Mouse (Mus musculus) embryo, embryonic 11 days (tissue): ENCODE data around the gene Lrrc20.

Source experiments
- DNase-seq: peaks from one replicate; pipeline ENCODE4 v3.0.0-alpha.2; 2015

Gene Lrrc20

GRCm38 (mm10) chr10:61517296-61518071 is 41.9 kb downstream of the Lrrc20 start:
- DNase-seq, result no peak

GRCm38 (mm10) chr10:61518320-61518719 is 42.7 kb downstream of the Lrrc20 start:
- no peak for DNase-seq

DNA sequence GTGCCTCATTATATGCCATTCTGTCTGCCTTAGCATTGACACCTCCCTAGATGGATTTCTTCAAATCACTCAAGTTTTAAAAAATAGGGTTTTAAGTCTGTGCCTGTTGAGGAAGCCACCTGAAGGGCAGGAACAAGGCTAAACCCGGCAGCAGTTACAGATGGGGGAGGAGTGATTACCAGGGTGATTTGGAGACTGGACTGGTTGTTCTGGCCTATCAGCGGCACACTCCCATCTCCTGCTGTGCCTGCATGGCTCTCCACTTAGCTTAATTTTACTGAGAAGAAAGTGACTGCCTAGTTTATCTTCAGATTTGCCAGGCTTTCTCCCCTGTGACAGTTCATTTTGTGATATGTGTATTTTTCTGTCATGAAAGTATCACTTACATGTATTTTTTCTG is 43.9 kb downstream of the Lrrc20 start:
- no peak for DNase-seq

DNA sequence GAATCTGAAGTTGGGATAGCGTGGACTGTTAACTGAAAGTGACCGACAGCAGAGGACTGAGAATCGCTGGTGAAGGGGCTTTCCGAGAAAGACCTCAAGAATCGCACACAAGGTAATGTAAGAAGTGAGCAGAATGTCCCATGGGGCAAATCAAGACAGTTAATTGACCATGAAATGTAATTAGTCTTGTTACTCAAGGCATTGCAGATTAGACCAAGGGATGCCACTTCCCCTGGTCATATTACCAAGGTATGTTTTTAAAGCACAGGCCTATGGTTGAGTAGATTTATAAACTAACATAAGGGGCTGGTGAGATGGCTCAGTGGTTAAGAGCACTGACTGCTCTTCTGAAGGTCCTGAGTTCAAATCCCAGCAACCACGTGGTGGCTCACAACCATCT is 45.1 kb downstream of the Lrrc20 start:
- DNase-seq, result no peak

DNA sequence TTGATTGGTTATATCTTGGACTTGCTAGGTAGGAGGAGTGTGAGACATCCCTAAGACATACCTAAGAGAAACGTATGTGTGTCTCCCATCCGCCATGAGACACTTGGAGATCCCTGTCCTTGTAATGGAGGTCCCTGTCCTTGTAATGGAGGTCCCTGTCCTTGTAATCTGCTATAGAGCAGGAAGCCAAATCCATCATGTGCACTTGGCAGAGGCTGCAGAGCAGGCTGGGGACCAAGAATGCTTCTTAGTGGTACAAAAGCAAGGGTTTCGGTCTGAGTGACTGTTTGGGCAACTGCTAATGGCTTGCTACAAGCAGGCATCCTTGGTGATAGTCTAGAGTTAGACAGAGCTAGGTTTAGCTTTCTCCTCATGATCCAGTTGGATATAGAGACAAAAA is 55.3 kb downstream of the Lrrc20 start:
- DNase-seq, result no peak

GRCm38 (mm10) chr10:61533285-61533684 is 57.7 kb downstream of the Lrrc20 start:
- no peak for DNase-seq

- DNase-seq, result peak; percentile 76
Observed at GRCm38 (mm10) chr10:61534371-61535101, 58.9 kb downstream of the Lrrc20 start.

DNA sequence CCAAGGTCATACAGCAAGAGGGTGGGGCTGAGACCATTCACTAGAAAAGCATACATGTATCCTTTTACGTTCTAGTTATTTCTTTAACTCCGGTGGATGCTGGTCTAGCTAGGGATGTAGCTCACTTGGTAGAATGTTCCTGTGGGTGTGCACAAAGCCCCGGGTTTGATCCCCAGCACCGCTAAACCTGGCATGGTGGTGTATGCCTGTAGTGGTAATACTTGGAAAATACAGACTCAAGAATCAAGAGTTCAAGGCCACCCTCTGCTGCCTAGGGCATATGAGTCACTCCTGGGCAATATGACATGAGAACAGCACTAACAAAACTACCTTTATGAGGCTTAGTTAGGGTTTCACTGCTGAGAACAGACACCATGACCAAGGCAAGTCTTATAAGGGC is 59.8 kb downstream of the Lrrc20 start:
- no peak for DNase-seq

DNA sequence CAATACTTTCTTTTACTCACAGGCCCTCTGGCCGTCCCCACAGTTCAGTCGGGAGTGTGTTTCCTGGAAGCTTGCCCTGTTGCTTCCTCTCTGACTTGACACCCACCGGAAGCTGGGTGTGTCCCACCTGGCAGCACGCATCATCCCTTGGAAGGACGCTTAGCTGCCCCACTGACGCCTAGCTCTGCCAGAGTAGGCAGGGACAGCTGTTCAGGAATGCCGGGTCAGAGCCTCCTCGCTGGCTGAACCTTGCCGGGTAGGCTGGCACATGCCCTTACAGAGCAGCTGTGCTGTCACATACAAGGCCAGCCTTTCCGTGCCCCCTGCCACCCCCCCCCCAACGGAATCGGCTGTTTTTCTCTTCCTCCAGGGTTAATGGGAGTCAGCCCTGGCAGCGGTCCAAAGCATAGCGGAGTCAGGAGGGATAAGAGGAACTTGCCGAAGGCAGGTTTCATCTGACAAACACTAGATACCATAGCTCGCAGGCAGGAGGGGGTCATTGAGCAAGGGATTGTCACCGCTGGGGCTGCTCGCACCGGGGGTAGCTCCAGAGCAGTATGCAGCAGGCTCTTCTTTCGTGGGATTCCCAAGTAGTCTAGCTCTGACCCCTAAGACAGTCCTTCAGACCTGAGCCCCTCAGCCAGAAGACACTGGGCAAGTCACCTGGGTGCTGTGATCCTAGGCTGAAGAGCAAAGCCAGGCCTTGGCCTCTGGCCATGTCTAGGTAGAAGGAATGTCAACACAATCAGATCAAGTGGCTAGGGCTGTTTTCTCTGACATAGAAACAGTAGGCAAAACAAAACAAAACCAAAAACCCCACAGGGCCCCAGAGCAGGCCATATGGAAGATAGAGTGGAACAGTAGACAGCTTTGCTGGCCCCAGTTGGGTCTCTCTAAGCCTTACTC is 60.8 kb downstream of the Lrrc20 start:
- no peak for DNase-seq

DNA sequence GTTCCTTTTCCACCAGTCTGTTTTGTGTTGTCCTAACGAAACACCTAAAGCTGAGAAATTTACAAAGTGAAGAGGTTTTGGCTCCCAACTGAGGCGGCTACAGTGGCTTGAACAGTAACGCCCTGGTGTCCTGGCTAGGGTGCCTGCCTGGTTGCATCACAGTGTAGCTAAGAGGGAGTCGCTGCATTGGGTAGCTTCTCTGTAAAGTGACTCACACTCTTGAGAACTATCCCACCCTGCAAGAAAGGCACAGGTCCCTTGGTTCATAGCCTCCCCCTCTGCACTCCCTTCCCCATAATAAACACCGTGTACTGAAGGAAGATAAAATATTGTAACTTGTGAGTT is 61.4 kb downstream of the Lrrc20 start:
- DNase-seq, result no peak

- DNase-seq, result no peak
Observed at GRCm38 (mm10) chr10:61538446-61538845, 62.8 kb downstream of the Lrrc20 start.

- no peak for DNase-seq
Observed at GRCm38 (mm10) chr10:61544127-61544862, 68.7 kb downstream of the Lrrc20 start.

- no peak for DNase-seq
Observed at GRCm38 (mm10) chr10:61544863-61545240, 69.3 kb downstream of the Lrrc20 start.

DNA sequence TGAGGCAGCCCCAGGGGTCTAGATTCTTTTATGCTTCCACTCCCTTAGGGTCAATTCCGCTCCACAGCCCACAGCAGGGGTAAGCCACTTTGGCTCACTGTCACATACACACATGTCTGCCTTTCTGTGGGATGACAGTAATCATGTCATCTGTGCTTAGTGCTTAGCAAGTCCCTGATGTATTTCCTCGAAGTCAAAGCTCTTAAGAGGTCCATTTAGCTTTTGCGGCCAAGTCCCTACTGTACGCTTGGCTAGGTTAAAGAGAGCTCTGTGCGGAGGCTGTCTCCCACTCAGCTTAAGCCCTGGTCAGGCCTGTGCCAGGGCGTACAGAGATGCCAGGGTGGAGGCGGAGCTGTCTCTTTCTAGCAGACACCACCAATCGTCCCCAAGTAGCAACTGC is 74.5 kb downstream of the Lrrc20 start:
- DNase-seq, result no peak

DNA sequence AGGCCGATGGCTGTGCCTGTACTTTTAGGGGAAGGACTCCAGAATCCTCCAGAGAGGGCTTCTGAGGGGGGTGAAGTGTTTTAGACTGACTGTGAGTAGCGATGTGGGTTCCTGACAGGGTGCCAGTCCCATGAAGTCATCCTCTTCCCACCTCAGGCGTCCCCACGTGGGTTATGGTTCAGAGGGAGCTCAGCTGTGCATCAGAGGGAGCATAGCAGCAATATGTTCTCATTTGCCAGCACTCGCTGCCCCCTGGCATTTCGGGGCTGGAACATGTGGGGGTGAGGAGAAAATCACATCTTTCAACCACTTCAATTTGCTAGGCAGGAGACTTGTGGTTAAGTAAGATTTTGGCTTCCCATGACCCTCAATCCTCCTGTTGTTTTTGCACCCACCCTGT is 79.6 kb downstream of the Lrrc20 start:
- no peak for DNase-seq

GRCm38 (mm10) chr10:61558631-61559030 is 83.0 kb downstream of the Lrrc20 start:
- DNase-seq, result no peak

DNA sequence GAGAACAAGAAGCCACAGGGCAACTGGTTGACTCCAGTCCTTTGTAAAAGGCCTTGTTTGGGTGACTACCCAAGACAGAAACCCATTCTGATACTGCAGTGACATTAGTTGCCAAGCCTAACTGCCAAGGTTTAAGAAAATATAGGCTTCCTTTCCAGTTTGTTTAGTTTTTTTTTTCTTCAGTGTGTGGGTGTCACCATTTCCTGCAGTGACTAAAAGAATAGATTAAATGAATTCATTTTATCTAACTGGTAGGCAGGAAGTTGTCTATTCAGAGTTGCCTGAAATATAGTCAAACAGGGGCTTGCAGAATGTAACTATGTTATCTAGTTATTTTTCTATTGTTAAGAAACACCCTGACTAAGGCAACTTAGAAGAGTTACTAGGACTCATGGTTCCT is 83.9 kb downstream of the Lrrc20 start:
- DNase-seq, result no peak

GRCm38 (mm10) chr10:61563550-61563949 is 87.9 kb downstream of the Lrrc20 start:
- DNase-seq, result no peak

GRCm38 (mm10) chr10:61564408-61564807 is 88.8 kb downstream of the Lrrc20 start:
- no peak for DNase-seq

GRCm38 (mm10) chr10:61570181-61570580 is 94.6 kb downstream of the Lrrc20 start:
- DNase-seq, result peak; percentile 34

DNA sequence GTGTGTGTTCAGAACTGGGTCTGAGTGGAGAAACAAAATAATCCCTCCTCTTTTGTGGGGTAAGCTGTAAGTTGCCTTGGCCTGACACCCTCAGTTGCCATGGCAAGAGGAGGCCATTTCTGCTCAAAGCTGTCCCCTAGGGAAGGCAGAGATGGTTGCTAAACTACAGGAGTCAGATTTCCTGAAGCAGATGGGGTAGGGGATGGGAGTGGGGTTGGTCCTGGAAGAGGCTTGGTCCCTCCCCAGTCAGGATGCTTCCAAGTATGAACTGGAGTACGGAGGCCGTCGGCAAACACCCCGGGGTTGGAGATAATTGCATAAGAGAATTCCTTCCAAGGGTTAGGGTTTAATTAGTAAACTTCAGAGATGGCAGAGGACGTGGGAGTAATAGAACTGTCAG is 96.5 kb downstream of the Lrrc20 start:
- peak; percentile 34 for DNase-seq

- DNase-seq, result no peak
Observed at GRCm38 (mm10) chr10:61576120-61576767, 100.6 kb downstream of the Lrrc20 start.
